Mouse (Mus musculus) heart, embryonic 11.5 days (tissue): ENCODE measurements around the gene Sdk2. TPM values are rescaled to one million over a fixed set of nuclear protein-coding genes. Genes with fewer than 3 reads are reported as not detected.

Experiments
- ATAC-seq: fragments of 200-750 bp; cut with Nextera tagmentation; replicated peaks from 2 replicates; pipeline ENCODE4 v1.8.0; 2017; ENCODE audit warnings: moderate library complexity; ENCODE audit not compliant: insufficient number of reproducible peaks, low FRiP score, low TSS enrichment
- H3K27ac ChIP-seq: fragments of 300-500 bp; sonication (generic); 2 replicates; pipeline ENCODE4 v1.5.1; 2014; ENCODE audit warnings: mild to moderate bottlenecking, low read depth, low read length
- H3K27me3 ChIP-seq: fragments of 300-500 bp; sonication (generic); 2 replicates; pipeline ENCODE4 v1.6.1; 2014; ENCODE audit warnings: mild to moderate bottlenecking, low read length, mixed read lengths; ENCODE audit not compliant: control insufficient read depth, insufficient read depth
- H3K36me3 ChIP-seq: fragments of 300-500 bp; sonication (generic); 2 replicates; pipeline ENCODE4 v1.6.1; 2014; ENCODE audit warnings: mild to moderate bottlenecking, low read length, moderate library complexity, mixed read lengths; ENCODE audit not compliant: control insufficient read depth, insufficient read depth
- H3K4me1 ChIP-seq: fragments of 300-500 bp; sonication (generic); 2 replicates; pipeline ENCODE4 v1.6.1; 2014; ENCODE audit warnings: low read length; ENCODE audit not compliant: control insufficient read depth, insufficient read depth
- H3K4me2 ChIP-seq: fragments of 300-500 bp; sonication (generic); 2 replicates; pipeline ENCODE4 v1.6.1; 2014; ENCODE audit warnings: mild to moderate bottlenecking, moderate library complexity
- H3K4me3 ChIP-seq: fragments of 300-500 bp; sonication (generic); 2 replicates; pipeline ENCODE4 v1.5.1; 2014; ENCODE audit warnings: low read depth, low read length
- H3K9ac ChIP-seq: fragments of 300-500 bp; sonication (generic); 2 replicates; pipeline ENCODE4 v1.6.1; 2014; ENCODE audit warnings: mild to moderate bottlenecking, low read depth, low read length, moderate library complexity
- H3K9me3 ChIP-seq: fragments of 300-500 bp; sonication (generic); replicated peaks from 2 replicates; pipeline ENCODE4 v1.6.1; 2016; ENCODE audit warnings: low read length; ENCODE audit not compliant: control insufficient read depth
- WGBS: fragments of 180-500 bp; shearing (Covaris S2); extraction: QIAGEN DNeasy Blood & Tissue Kit; methylation state at CpG from one replicate; pipeline ENCODE4 v1.1.7; 2014; ENCODE audit not compliant: insufficient replicate concordance; 5-methylcytosine and 5-hydroxymethylcytosine counted together
- polyA plus RNA-seq: library from polyadenylated mRNA; unstranded; fragments of >200 nt; fragmentation: Nextera tagmentation; extraction: Ambion mirVana; gene quantifications from 2 replicates; pipeline ENCODE4 v1.2.1, GENCODE M21; 2014

Gene Sdk2
- polyA plus RNA-seq, 1 experiment from 2014 or later: 1.9 TPM

DNA sequence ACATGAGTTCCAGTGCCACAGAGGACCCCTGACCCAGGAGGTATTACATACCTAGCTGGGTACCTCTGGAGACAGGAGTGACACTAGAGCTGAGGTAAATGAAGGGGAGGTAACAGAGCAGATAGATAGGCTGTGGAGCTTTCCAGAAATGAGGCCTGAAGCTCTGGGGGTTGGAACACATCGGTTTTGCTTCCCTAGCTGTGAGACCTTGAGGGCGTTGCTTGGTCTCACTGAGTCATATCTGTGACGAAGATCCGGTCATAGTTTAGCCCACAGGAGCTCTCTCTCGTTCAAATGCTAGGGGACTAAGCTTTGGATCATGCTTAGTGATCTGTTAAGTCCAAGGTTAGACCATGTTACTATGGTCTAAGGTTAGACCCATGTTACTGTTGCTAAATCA is 308.0 kb downstream of the Sdk2 start:
- Histone ChIP-seq H3K4me1 (0 out of 2 replicates have a peak, but pooled peaks cover 10% of the 10 kb centered on the region), H3K9ac (no peak overlapping the region), H3K36me3 (no peaks in the 10 kb centered on the region), H3K4me2 (no peak overlapping the region), H3K4me3 (no peak overlapping the region), H3K27ac (no peak overlapping the region), H3K9me3 (no peaks in the 10 kb centered on the region), H3K27me3 (no peaks in the 10 kb centered on the region)
- no peak for ATAC-seq
- WGBS: 84% methylated on average over 5 of the region's 5 CpGs

DNA sequence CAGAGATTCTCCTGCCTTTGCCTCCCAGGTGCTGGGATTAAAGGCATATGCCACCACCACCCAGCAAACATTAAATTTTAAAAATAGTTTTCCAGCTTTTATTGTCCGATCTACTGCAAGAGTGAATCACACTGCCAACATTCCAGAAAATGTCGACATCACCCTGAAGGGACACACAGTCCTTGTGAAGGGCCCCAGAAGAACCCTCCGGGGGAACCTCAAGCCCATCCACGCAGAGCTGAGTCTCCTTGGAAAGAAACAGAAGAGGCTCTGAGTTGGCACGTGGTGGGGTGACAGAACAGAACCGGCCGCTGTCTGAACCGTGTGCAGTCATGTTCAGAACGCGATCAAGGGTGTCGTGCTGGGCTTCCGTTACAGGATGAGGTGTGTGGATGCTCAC is 310.3 kb downstream of the Sdk2 start:
- 88% methylated on average over 12 of the region's 12 CpGs for WGBS
- H3K9me3 ChIP-seq: no peaks in the 10 kb centered on the region
- no peak overlapping the region for H3K4me2 ChIP-seq
- ATAC-seq: no peak
- H3K36me3 ChIP-seq: no peaks in the 10 kb centered on the region
- H3K9ac ChIP-seq: no peak overlapping the region
- H3K4me3 ChIP-seq: no peak overlapping the region
- no peaks in the 10 kb centered on the region for H3K27me3 ChIP-seq
- H3K27ac ChIP-seq: no peak overlapping the region
- H3K4me1 ChIP-seq: peaks cover 8% of the 10 kb centered on the region; the same call in 1 of the 2 replicates

DNA sequence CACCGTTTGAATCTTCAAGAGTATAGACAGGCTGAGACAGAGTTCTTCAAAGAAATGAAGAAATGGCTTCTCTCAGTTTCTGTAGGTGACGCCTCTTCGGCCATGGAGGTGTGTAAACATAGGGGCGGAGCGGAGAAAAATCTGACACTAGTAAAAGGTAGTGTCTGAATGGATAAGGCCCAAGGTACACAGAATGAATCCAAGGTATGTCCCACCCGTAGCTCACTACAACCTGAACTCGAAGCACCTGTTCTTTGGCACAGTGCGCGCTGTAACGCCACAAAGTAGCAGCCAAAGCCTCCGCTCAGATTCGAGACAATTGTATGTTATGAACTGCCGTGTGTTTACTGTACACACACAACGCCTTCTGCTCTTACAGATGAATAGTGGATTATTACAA is 311.0 kb downstream of the Sdk2 start:
- ATAC-seq: no peak
- 86% methylated on average over 14 of the region's 14 CpGs for WGBS
- Histone ChIP-seq H3K36me3 (no peaks in the 10 kb centered on the region), H3K4me3 (no peak overlapping the region), H3K27ac (no peak overlapping the region), H3K4me2 (no peak overlapping the region), H3K9ac (no peak overlapping the region), H3K9me3 (no peaks in the 10 kb centered on the region), H3K4me1 (peaks cover 6% of the 10 kb centered on the region; the same call in 1 of the 2 replicates), H3K27me3 (no peaks in the 10 kb centered on the region)

DNA sequence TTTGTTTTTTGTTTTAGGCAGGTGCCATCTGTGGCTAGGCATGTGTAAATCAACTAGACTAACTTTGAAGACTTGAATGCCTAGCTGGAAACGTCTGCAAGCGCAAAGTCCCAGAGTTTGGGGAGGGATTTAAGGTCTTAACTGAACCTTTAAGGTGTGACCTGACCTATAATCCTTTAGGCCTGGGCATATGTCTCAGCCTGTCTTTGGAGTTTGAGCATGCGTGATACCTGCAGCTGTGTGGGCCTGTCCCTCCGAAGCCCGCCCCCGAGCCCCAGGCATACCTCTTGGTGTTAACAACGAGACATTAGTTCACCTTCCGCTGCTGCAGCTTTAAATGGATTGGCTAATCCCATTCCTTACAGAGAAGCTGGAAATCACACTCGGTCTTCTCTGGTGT is 312.0 kb downstream of the Sdk2 start:
- Histone ChIP-seq H3K36me3 (no peaks in the 10 kb centered on the region), H3K27me3 (no peaks in the 10 kb centered on the region), H3K9me3 (no peaks in the 10 kb centered on the region), H3K27ac (no peak overlapping the region), H3K4me1 (peaks cover 10% of the 10 kb centered on the region), H3K4me3 (no peak overlapping the region), H3K9ac (no peak overlapping the region), H3K4me2 (no peak overlapping the region)
- no peak for ATAC-seq
- WGBS: 41% methylated on average over 9 of the region's 9 CpGs

DNA sequence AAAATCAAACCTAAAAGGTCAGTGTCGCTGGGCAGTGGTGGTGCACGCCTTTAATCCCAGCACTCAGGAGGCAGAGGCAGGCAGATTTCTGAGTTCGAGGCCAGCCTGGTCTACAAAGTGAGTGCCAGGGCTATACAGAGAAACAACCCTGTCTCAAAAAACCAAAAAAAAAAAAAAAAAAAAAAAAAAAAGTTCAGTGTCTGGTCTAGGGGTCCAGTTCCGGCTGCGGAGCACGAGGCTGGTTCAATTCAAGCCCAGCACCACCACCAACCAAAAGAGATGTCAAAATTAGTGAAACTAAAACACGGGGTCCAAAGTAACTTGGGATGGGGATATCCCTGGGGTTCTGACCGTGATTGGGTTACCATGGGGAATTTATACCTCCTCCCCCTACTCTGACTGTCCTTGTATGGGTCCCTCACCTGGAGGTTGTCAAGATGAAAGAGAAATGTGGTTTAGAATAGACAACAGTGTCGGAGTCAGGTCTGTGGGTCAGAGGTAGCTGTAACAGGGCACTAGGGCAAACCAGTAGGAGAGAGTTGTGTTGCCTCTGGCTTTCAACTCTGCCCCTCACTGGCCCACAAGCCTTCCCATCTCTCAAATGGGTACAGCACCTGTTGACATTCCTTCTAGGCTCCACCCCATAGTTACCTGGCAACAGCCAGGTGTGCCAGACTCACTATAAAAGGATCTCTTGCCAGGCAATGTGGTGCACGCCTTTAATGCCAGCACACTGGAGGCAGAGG is 314.0 kb downstream of the Sdk2 start:
- Histone ChIP-seq H3K4me2 (peak overlapping the region; percentile 83), H3K4me3 (no peak overlapping the region; the same call in 1 of the 2 replicates), H3K9ac (no peak overlapping the region; the same call in 1 of the 2 replicates), H3K27me3 (no peaks in the 10 kb centered on the region), H3K4me1 (peaks cover 30% of the 10 kb centered on the region), H3K36me3 (no peaks in the 10 kb centered on the region), H3K9me3 (no peaks in the 10 kb centered on the region), H3K27ac (no peak overlapping the region)
- no peak for ATAC-seq
- 94% methylated on average over 10 of the region's 10 CpGs for WGBS

DNA sequence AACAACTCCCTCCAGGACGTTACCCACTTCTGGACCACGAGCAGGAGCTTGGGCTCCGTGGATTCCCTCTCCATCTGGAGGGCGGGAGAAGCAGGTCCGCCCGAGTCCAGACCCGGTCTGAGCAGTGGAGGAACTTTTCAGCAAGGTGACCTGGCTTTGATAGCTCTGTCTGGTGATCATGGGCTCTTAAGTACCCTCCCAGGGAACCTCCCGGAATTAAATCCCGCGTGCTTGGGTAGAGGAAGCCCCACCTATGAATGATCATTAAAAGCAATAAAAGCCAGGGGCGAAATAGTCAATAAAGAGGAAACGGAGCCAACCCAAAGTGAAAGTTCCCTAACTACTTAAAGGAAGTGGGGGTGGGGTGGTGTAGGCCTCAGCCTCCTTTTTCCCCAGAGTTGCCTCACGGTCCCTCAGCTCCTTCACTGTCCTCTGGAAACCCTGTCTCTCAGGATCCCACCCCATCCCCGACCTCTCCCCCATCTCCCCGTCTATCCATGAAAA is 314.6 kb downstream of the Sdk2 start:
- Histone ChIP-seq H3K4me1 (peaks cover 36% of the 10 kb centered on the region), H3K36me3 (no peaks in the 10 kb centered on the region), H3K4me3 (peak overlapping the region; percentile 70), H3K4me2 (peak overlapping the region; percentile 83), H3K27ac (peak overlapping the region; percentile 77), H3K9ac (peak overlapping the region; percentile 91), H3K27me3 (no peaks in the 10 kb centered on the region), H3K9me3 (no peaks in the 10 kb centered on the region)
- WGBS: 27% methylated on average over 15 of the region's 15 CpGs
- ATAC-seq: no peak

DNA sequence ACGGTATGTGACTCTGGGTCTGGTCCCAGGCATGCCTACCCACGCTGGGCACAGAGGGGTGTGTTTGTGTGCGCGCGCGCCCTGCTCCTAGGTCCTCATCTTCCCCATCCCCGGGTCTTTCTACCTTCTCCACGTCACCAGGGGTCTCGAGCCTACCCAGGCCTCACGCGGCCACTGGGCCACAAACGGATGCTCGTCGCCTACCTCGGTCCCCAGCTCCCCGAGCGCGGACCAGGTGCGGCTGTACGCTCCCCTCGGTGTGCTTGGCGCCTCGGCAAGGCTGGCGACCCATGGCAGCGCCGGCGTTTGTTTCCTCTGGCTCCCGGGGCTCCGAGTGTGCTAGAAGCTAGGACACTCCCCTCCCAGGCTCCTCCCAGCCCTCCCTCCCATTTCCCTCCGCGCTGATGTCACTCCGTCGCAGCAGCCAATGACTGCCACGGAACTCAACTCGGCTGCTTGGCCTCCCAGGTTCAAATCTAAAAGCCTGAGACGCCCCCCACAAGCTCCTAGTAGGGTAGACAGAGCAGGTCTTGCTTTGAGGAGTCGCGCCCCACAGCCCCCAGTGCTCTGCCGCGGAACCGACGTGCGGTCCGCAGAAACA is 315.3 kb downstream of the Sdk2 start, which contains the start of gene Cdc42ep4:
Cdc42ep4 (minus strand) TSS at position 398 of the 601 bp plus-strand sequence.
- peaks cover 37% of the 10 kb centered on the region for H3K4me1 ChIP-seq
- peak; percentile 87 for ATAC-seq
- WGBS: under 1% methylated on average over 44 of the region's 44 CpGs
- H3K27ac ChIP-seq: peak within 1 kb of the TSS; percentile 77
- H3K36me3 ChIP-seq: no peaks in the 10 kb centered on the region
- no peaks in the 10 kb centered on the region for H3K9me3 ChIP-seq
- peak within 1 kb of the TSS; percentile 70 for H3K4me3 ChIP-seq
- no peaks in the 10 kb centered on the region for H3K27me3 ChIP-seq
- H3K4me2 ChIP-seq: peak within 1 kb of the TSS; percentile 83
- H3K9ac ChIP-seq: peak within 1 kb of the TSS; percentile 91

DNA sequence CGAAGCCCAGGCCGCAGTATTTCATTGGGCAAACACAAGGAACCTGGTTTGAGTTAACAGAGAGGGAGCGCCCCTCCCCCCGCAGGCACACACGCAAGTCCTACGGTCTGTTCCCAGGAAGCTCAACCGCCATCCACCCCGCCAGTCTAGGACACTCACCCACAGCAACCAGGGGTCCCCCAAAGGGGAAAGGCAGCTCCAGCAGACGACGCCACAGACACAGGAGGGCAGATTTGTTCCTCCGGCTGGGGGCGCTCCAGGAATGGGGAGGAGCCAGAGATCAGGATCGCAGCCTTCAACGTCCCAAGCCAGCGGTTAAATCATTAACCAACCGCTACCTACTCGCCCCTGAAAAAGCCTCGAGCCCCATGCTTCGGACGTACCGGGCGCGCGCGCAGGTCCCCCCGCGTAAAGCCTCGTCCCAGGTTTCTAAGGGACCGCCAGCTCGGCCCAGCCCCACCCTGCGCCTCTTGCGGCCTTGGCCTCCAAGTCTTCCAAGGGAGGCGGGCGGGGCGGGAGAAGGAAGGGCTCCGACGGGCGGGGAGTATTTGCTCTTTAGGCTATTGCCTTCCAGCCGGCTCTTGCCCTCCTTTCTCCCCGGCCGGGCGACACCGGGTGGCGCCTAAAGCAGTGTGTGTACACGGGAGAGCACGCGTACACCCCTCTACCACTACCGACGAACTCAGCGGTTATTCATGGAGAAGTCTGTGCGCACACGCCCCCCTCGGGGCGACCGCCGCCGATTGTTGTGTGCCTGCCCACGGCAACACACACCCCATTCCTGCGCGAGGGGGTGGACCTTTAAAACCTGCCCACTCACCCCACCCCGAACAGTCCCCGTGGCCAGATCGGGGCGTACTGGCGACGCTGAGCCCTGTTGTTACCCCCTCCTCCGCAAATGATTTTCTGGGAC is 316.0 kb downstream of the Sdk2 start:
- H3K27me3 ChIP-seq: no peaks in the 10 kb centered on the region
- H3K4me2 ChIP-seq: peak overlapping the region; percentile 83
- peak overlapping the region; percentile 77 for H3K27ac ChIP-seq
- no peaks in the 10 kb centered on the region for H3K36me3 ChIP-seq
- peaks cover 40% of the 10 kb centered on the region for H3K4me1 ChIP-seq
- peak; percentile 36 for ATAC-seq
- under 1% methylated on average over 67 of the region's 67 CpGs for WGBS
- H3K9ac ChIP-seq: peak overlapping the region; percentile 91
- H3K9me3 ChIP-seq: no peaks in the 10 kb centered on the region
- peak overlapping the region; percentile 70 for H3K4me3 ChIP-seq
